Mouse (Mus musculus): ENCODE measurements around the gene Ly6g6d. TPM values are rescaled to one million over a fixed set of nuclear protein-coding genes. Genes with fewer than 3 reads are reported as not detected.

Gene Ly6g6d
- polyA plus RNA-seq, 1 experiment = 2.9 TPM

- no peak for DNase-seq (ENCODE audit: extremely low spot score in 1 of 2, low spot score in 1 of 2)
Measured at GRCm38 (mm10) chr17:35027277-35028068, 50.4 kb downstream of the Ly6g6d start, which contains the start of gene Sapcd1. Sapcd1 (minus strand) TSS chr17:35028016.

- DNase-seq (ENCODE audit: extremely low spot score in 1 of 2, low spot score in 1 of 2) = no peak
Measured at GRCm38 (mm10) chr17:35026206-35026605, 51.7 kb downstream of the Ly6g6d start.

GRCm38 (mm10) chr17:35024691-35025488, 53.0 kb downstream of the Ly6g6d start:
- DNase-seq (ENCODE audit: extremely low spot score in 1 of 2, low spot score in 1 of 2) = no peak

- DNase-seq (ENCODE audit: extremely low spot score in 1 of 2, low spot score in 1 of 2) = no peak
Measured at GRCm38 (mm10) chr17:35024261-35024660, 53.6 kb downstream of the Ly6g6d start.

GRCm38 (mm10) chr17:35023756-35024155, 54.1 kb downstream of the Ly6g6d start:
- DNase-seq (ENCODE audit: extremely low spot score in 1 of 2, low spot score in 1 of 2) = no peak

- no peak for DNase-seq (ENCODE audit: extremely low spot score in 1 of 2, low spot score in 1 of 2)
Measured at GRCm38 (mm10) chr17:35023221-35023620, 54.6 kb downstream of the Ly6g6d start.

GRCm38 (mm10) chr17:35022541-35023060, 55.3 kb downstream of the Ly6g6d start:
- no peak for DNase-seq (ENCODE audit: extremely low spot score in 1 of 2, low spot score in 1 of 2)

- DNase-seq (ENCODE audit: extremely low spot score in 1 of 2, low spot score in 1 of 2) = no peak
Measured at GRCm38 (mm10) chr17:35021842-35022477, 55.9 kb downstream of the Ly6g6d start.

Other genes starting within 250 kb of the Ly6g6d start
- 71.8 and 77.6 TPM in 2 replicates for gene Stk19, start 241.1 kb downstream of the Ly6g6d start, polyA plus RNA-seq (2012; rRNA removed)
- 47.3 and 56.4 TPM in 2 replicates for gene Dxo, start 241.0 kb downstream of the Ly6g6d start, polyA plus RNA-seq (2012; rRNA removed)
- 72.8 and 77.5 TPM in 2 replicates for gene Skiv2l, start 227.9 kb downstream of the Ly6g6d start, polyA plus RNA-seq (2012; rRNA removed)
- gene Nelfe, start 227.7 kb downstream of the Ly6g6d start, polyA plus RNA-seq (2012; rRNA removed) = 60.8 and 66.2 TPM in 2 replicates
- gene Cfb, start 215.5 kb downstream of the Ly6g6d start, polyA plus RNA-seq (2012; rRNA removed) = 0.29 and 0.44 TPM in 2 replicates
- 7.5 and 8.8 TPM in 2 replicates for gene Zbtb12, start 198.6 kb downstream of the Ly6g6d start, polyA plus RNA-seq (2012; rRNA removed)
- gene Gm20547, start 196.0 kb downstream of the Ly6g6d start, polyA plus RNA-seq (2012; rRNA removed) = 0.08 TPM in 1 of 2 replicates, not detected in the other
- 2.9 and 3.2 TPM in 2 replicates for gene C2, start 179.8 kb downstream of the Ly6g6d start, polyA plus RNA-seq (2012; rRNA removed)
- 268 and 290 TPM in 2 replicates for gene Ehmt2, start 179.6 kb downstream of the Ly6g6d start, polyA plus RNA-seq (2012; rRNA removed)
- gene Slc44a4, start 163.6 kb downstream of the Ly6g6d start, polyA plus RNA-seq (2012; rRNA removed) = 0.27 and 0.38 TPM in 2 replicates
- 48.7 and 53.6 TPM in 2 replicates for gene Neu1, start 146.8 kb downstream of the Ly6g6d start, polyA plus RNA-seq (2012; rRNA removed)
- 10.9 and 13.4 TPM in 2 replicates for gene Hspa1b, start 118.8 kb downstream of the Ly6g6d start, polyA plus RNA-seq (2012; rRNA removed)
- gene Gm20481, start 108.2 kb downstream of the Ly6g6d start, polyA plus RNA-seq (2012; rRNA removed) = 0.20 TPM in 1 of 2 replicates, not detected in the other
- 13.8 and 14.6 TPM in 2 replicates for gene Hspa1a, start 105.9 kb downstream of the Ly6g6d start, polyA plus RNA-seq (2012; rRNA removed)
- gene Hspa1l, start 105.4 kb downstream of the Ly6g6d start, polyA plus RNA-seq (2012; rRNA removed) = 0.40 and 0.74 TPM in 2 replicates
- 43.9 and 49.7 TPM in 2 replicates for gene Lsm2, start 96.2 kb downstream of the Ly6g6d start, polyA plus RNA-seq (2012; rRNA removed)
- gene Vars, start 77.1 kb downstream of the Ly6g6d start, polyA plus RNA-seq (2012; rRNA removed) = 48.2 and 55.1 TPM in 2 replicates
- gene Vwa7, start 61.5 kb downstream of the Ly6g6d start, polyA plus RNA-seq (2012; rRNA removed) = 0.48 and 0.59 TPM in 2 replicates
- gene Sapcd1, start 50.0 kb downstream of the Ly6g6d start, polyA plus RNA-seq (2012; rRNA removed) = 1.5 and 2.6 TPM in 2 replicates
- gene Msh5, start 31.3 kb downstream of the Ly6g6d start, polyA plus RNA-seq (2012; rRNA removed) = 1.5 and 2.0 TPM in 2 replicates
- 26.4 and 28.5 TPM in 2 replicates for gene Clic1, start 28.1 kb downstream of the Ly6g6d start, polyA plus RNA-seq (2012; rRNA removed)
- 40.8 and 42.8 TPM in 2 replicates for gene Ddah2, start 19.0 kb downstream of the Ly6g6d start, polyA plus RNA-seq (2012; rRNA removed)
- not detected in 2 replicates for gene Ly6g6c, start 12.7 kb downstream of the Ly6g6d start, polyA plus RNA-seq (2012; rRNA removed)
- 0.04 TPM in 2 replicates for gene Mpig6b, start 11.9 kb downstream of the Ly6g6d start, polyA plus RNA-seq (2012; rRNA removed)
- gene Ly6g6e, start 1.2 kb downstream of the Ly6g6d start, polyA plus RNA-seq (2012; rRNA removed) = 65.5 and 71.7 TPM in 2 replicates
- 0.10 and 0.27 TPM in 2 replicates for gene Ly6g6f, start 7.5 kb upstream of the Ly6g6d start, polyA plus RNA-seq (2012; rRNA removed)
- gene Abhd16a, start 11.2 kb upstream of the Ly6g6d start, polyA plus RNA-seq (2012; rRNA removed) = 144 and 159 TPM in 2 replicates
- 0.38 TPM in 1 of 2 replicates, not detected in the other for gene Ly6g5c, start 30.2 kb upstream of the Ly6g6d start, polyA plus RNA-seq (2012; rRNA removed)
- gene Ly6g5b, start 37.4 kb upstream of the Ly6g6d start, polyA plus RNA-seq (2012; rRNA removed) = 1.2 and 2.0 TPM in 2 replicates
- 18.9 and 20.2 TPM in 2 replicates for gene Gpank1, start 43.4 kb upstream of the Ly6g6d start, polyA plus RNA-seq (2012; rRNA removed)
- gene Csnk2b, start 44.0 kb upstream of the Ly6g6d start, polyA plus RNA-seq (2012; rRNA removed) = 173 and 179 TPM in 2 replicates
- gene D17H6S53E, start 48.3 kb upstream of the Ly6g6d start, polyA plus RNA-seq (2012; rRNA removed) = 8.2 and 9.1 TPM in 2 replicates
- gene Apom, start 54.0 kb upstream of the Ly6g6d start, polyA plus RNA-seq (2012; rRNA removed) = 0.40 and 0.78 TPM in 2 replicates
- gene Bag6, start 57.1 kb upstream of the Ly6g6d start, polyA plus RNA-seq (2012; rRNA removed) = 199 and 213 TPM in 2 replicates
- 261 and 306 TPM in 2 replicates for gene Prrc2a, start 86.8 kb upstream of the Ly6g6d start, polyA plus RNA-seq (2012; rRNA removed)
- gene Aif1, start 98.0 kb upstream of the Ly6g6d start, polyA plus RNA-seq (2012; rRNA removed) = 11.2 and 17.2 TPM in 2 replicates
- gene Lst1, start 110.4 kb upstream of the Ly6g6d start, polyA plus RNA-seq (2012; rRNA removed) = 14.3 and 20.7 TPM in 2 replicates
- 0.78 and 0.88 TPM in 2 replicates for gene Ltb, start 116.4 kb upstream of the Ly6g6d start, polyA plus RNA-seq (2012; rRNA removed)
- 0.11 and 0.14 TPM in 2 replicates for gene Tnf, start 123.9 kb upstream of the Ly6g6d start, polyA plus RNA-seq (2012; rRNA removed)
- gene Lta, start 127.3 kb upstream of the Ly6g6d start, polyA plus RNA-seq (2012; rRNA removed) = 0.06 and 0.17 TPM in 2 replicates
- not detected in 2 replicates for gene Gm16181, start 142.8 kb upstream of the Ly6g6d start, polyA plus RNA-seq (2012; rRNA removed)
- 665 and 695 TPM in 2 replicates for gene Atp6v1g2, start 155.6 kb upstream of the Ly6g6d start, polyA plus RNA-seq (2012; rRNA removed)
- 13.7 and 15.1 TPM in 2 replicates for gene Nfkbil1, start 157.7 kb upstream of the Ly6g6d start, polyA plus RNA-seq (2012; rRNA removed)
- gene Ddx39b, start 163.7 kb upstream of the Ly6g6d start, polyA plus RNA-seq (2012; rRNA removed) = 438 and 444 TPM in 2 replicates
- gene H2-D1, start 184.7 kb upstream of the Ly6g6d start, polyA plus RNA-seq (2012; rRNA removed) = 66.1 and 69.2 TPM in 2 replicates
- 0.44 and 1.1 TPM in 2 replicates for gene H2-Q1, start 242.3 kb upstream of the Ly6g6d start, polyA plus RNA-seq (2012; rRNA removed)